Mouse (Mus musculus) testis, adult 2 months (tissue): ENCODE data around the gene Cdc123. TPM values are rescaled to one million over a fixed set of nuclear protein-coding genes. Genes with fewer than 3 reads are reported as not detected.

Source experiments
- H3K27ac ChIP-seq: fragments of 200-500 bp; 2 replicates; pipeline ENCODE4 v1.5.1; 2012; ENCODE audit warnings: low read depth, low read length; ENCODE audit not compliant: control insufficient read depth, insufficient read depth
- H3K27me3 ChIP-seq: fragments of 200-500 bp; 2 replicates; pipeline ENCODE4 v1.6.1; 2012; ENCODE audit warnings: mild to moderate bottlenecking, low read length, moderate library complexity; ENCODE audit not compliant: control insufficient read depth, insufficient read depth
- H3K36me3 ChIP-seq: fragments of 200-500 bp; 2 replicates; pipeline ENCODE4 v1.6.1; 2012; ENCODE audit warnings: mild to moderate bottlenecking, low read length; ENCODE audit not compliant: control insufficient read depth, insufficient read depth
- H3K4me1 ChIP-seq: fragments of 200-500 bp; 2 replicates; pipeline ENCODE4 v1.6.1; 2012; ENCODE audit warnings: low read length; ENCODE audit not compliant: control insufficient read depth, insufficient read depth
- H3K4me3 ChIP-seq: fragments of 200-500 bp; 2 replicates; pipeline ENCODE4 v1.5.1; 2012; ENCODE audit warnings: low read depth, mild to moderate bottlenecking, low read length, moderate library complexity, mixed read lengths; ENCODE audit not compliant: control insufficient read depth
- CTCF ChIP-seq: fragments of 200-500 bp; IDR thresholded peaks from 2 replicates; pipeline ENCODE4 v1.5.1; 2012; ENCODE audit warnings: low read depth, mild to moderate bottlenecking, inconsistent platforms, low read length, moderate library complexity; ENCODE audit not compliant: control insufficient read depth, insufficient read depth, insufficient replicate concordance
- POLR2A ChIP-seq: fragments of 200-500 bp; IDR thresholded peaks from 2 replicates; pipeline ENCODE4 v1.6.1; 2012; ENCODE audit warnings: low read depth, mild to moderate bottlenecking, inconsistent platforms, low read length, moderate library complexity; ENCODE audit not compliant: control insufficient read depth
- polyA plus RNA-seq: library from polyadenylated mRNA; depleted of rRNA; stranded (reverse); fragments of >200 nt; gene quantifications from 2 replicates; pipeline ENCODE4 v1.2.3, GENCODE M21; 2012

Gene Cdc123
- polyA plus RNA-seq, 1 experiment = 79.7 TPM

GRCm38 (mm10) chr2:5804440-5805045, 40.4 kb downstream of the Cdc123 start:
- Histone ChIP-seq H3K36me3 (peaks cover 1% of the 10 kb centered on the region), H3K27ac (no peak overlapping the region), H3K4me1 (no peaks in the 10 kb centered on the region), H3K4me3 (no peak overlapping the region), H3K27me3 (no peaks in the 10 kb centered on the region)
- no peak for TF ChIP-seq POLR2A
- no peak for TF ChIP-seq CTCF

DNA sequence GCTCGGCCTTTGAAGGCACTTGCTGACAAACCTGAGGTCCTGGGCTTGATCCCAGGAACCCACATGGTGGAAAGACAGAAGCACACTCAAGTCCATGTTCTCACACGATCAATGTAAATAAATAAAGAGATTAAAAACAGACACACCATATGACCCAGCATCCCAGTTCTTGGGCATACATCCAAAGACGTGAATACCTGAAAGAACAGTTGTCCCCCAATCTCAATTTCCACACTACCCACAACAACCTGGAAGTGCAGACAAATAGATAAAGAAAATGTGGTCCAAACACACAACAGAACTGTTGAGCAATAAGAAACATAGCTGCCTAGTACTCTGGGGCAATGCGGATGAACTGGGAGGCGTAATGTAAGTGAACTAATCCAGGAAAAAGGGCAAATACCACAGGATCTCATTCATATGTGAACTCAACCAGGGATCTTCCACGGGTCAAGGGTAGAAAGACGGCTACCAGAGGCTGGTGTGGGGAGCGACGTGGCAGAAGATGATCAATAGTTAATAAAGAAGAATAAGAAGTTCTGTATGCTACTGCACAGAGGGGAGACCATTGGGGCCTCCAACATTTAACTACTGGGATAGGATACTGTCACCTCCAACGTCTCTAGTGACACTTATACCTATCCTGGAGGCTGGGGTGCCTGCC, 42.9 kb downstream of the Cdc123 start:
- no peak for TF ChIP-seq POLR2A
- TF ChIP-seq CTCF = no peak
- no peaks in the 10 kb centered on the region; the same call in 1 of the 2 replicates for H3K36me3 ChIP-seq
- H3K4me1 ChIP-seq = no peaks in the 10 kb centered on the region

GRCm38 (mm10) chr2:5801182-5801640, 43.8 kb downstream of the Cdc123 start:
- Histone ChIP-seq H3K27ac (no peak overlapping the region), H3K27me3 (no peaks in the 10 kb centered on the region), H3K36me3 (no peaks in the 10 kb centered on the region; the same call in 1 of the 2 replicates), H3K4me1 (no peaks in the 10 kb centered on the region), H3K4me3 (no peak overlapping the region)
- TF ChIP-seq POLR2A = no peak
- TF ChIP-seq CTCF = no peak

More for the DNA sequence above, 42.9 kb downstream of the Cdc123 start:
- Histone ChIP-seq H3K27me3 (no peaks in the 10 kb centered on the region), H3K27ac (no peak overlapping the region), H3K4me3 (no peak overlapping the region)

- Histone ChIP-seq H3K36me3 (no peaks in the 10 kb centered on the region; the same call in 1 of the 2 replicates), H3K27ac (no peak overlapping the region), H3K27me3 (no peaks in the 10 kb centered on the region), H3K4me1 (no peaks in the 10 kb centered on the region), H3K4me3 (no peak overlapping the region)
- TF ChIP-seq CTCF (no peak), POLR2A (no peak)
These were observed 46.9 kb downstream of the Cdc123 start for GRCm38 (mm10) chr2:5797816-5798672.

DNA sequence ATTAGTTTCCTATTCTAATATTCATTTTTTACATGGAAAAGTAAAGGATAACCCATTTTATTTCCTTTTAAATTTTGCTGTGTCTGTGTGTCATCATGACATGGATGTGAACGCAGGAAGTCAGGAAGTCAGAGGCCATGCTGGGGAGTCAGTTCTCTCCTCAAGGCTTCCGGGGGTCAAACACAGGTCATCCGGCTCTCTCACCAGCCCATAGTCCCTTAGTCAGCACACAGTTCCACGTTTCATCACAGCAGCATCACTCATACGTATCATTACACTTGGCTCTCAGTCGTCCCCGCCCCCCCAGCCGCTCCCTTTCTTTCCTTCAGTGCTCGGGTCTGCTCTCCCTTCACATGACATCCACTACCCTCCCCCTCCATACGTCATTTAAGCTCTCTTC, 51.2 kb downstream of the Cdc123 start:
- Histone ChIP-seq H3K27me3 (no peaks in the 10 kb centered on the region), H3K4me1 (no peaks in the 10 kb centered on the region), H3K36me3 (no peaks in the 10 kb centered on the region; the same call in 1 of the 2 replicates), H3K4me3 (no peak overlapping the region), H3K27ac (no peak overlapping the region)
- no peak for TF ChIP-seq CTCF
- no peak for TF ChIP-seq POLR2A

- H3K27me3 ChIP-seq = no peaks in the 10 kb centered on the region
- H3K36me3 ChIP-seq = no peaks in the 10 kb centered on the region; the same call in 1 of the 2 replicates
- H3K4me3 ChIP-seq = no peak overlapping the region
- TF ChIP-seq CTCF = no peak
- TF ChIP-seq POLR2A = no peak
- H3K27ac ChIP-seq = no peak overlapping the region
- H3K4me1 ChIP-seq = no peaks in the 10 kb centered on the region
These were observed 52.9 kb downstream of the Cdc123 start for GRCm38 (mm10) chr2:5792056-5792455.

- TF ChIP-seq POLR2A (no peak), CTCF (no peak)
- Histone ChIP-seq H3K27me3 (no peaks in the 10 kb centered on the region), H3K36me3 (no peaks in the 10 kb centered on the region), H3K4me1 (no peaks in the 10 kb centered on the region), H3K27ac (no peak overlapping the region), H3K4me3 (no peak overlapping the region)
These were observed 55.3 kb downstream of the Cdc123 start for GRCm38 (mm10) chr2:5789625-5790160.
